Mouse (Mus musculus): ENCODE measurements at regions not wholly inside any gene's neighbourhood (a gene's known extent, or its start where the extent isn't known, plus 50 kb on each side); places are given as distances from the start of the nearest gene placed in this dataset.
"Not testable (repeated sequence)": the region's sequence is repeated elsewhere in the genome, so short reads cannot be mapped to it uniquely, and the experiment has no call there.

GRCm38 (mm10) chr1:164742897-164743296, 53.5 kb upstream of the Dpt start:
- TF ChIP-seq CTCF (IDR thresholded peaks at IDR 0.05; ENCODE audit: insufficient read depth, low read length); POLR2A (IDR thresholded peaks at IDR 0.05; ENCODE audit: borderline replicate concordance, extremely low read depth, low read depth, low read length): not testable (repeated sequence)
